Mouse (Mus musculus): ENCODE measurements around the gene Sorbs1. TPM values are rescaled to one million over a fixed set of nuclear protein-coding genes. Genes with fewer than 3 reads are reported as not detected.

The Sorbs1 gene
- total and polyA plus RNA-seq, 2 experiments from 2014 or later: 140 to 153 TPM

DNA sequence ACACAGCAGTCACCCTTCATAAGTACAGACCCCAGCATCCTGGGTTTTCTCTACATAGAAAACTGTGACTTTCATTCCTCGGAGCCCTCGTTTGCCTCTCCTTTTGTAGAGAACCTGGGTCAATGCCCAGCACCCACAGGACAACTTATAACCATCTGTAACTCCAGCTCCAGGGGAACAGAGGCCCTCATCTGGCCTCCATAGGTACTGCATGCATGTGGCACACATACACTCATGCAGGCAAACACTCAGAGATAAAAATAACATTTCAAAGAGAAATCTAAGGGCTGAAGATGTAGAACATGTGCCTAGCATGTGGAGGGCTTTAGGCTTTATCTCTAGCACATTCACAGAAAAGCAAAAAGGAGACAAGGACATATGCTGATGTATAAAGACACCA is 61.4 kb downstream of the Sorbs1 start:
- Histone ChIP-seq H3K27ac (ENCODE audit: low read depth) (no peak overlapping the region), H3K9me3 (replicated peaks; ENCODE audit: control insufficient read depth, low read length) (no peaks in the 10 kb centered on the region), H3K9ac (replicated peaks; ENCODE audit: low read depth, low read length) (no peak overlapping the region), H3K4me2 (ENCODE audit: low read depth, low read length) (no peak overlapping the region), H3K27me3 (ENCODE audit: control insufficient read depth, insufficient read depth, low read length) (no peaks in the 10 kb centered on the region), H3K4me1 (ENCODE audit: control insufficient read depth, insufficient read depth) (peaks cover 12% of the 10 kb centered on the region; the same call in 1 of the 2 replicates), H3K36me3 (replicated peaks; ENCODE audit: control insufficient read depth, insufficient read depth, low read length) (peaks cover 47% of the 10 kb centered on the region), H3K4me3 (ENCODE audit: low read depth, low read length) (no peak overlapping the region)
- WGBS: 97% methylated on average over 2 of the region's 2 CpGs
- TF ChIP-seq EP300 (IDR thresholded peaks at IDR 0.05; ENCODE audit: low read depth) (no peak), CTCF (IDR thresholded peaks at IDR 0.05; ENCODE audit: low read depth) (peak; percentile 24; the same call in 1 of the 2 replicates)
- ATAC-seq (ENCODE audit: insufficient read depth, low read depth): no peak
- no peak for DNase-seq (ENCODE audit: low spot score)

DNA sequence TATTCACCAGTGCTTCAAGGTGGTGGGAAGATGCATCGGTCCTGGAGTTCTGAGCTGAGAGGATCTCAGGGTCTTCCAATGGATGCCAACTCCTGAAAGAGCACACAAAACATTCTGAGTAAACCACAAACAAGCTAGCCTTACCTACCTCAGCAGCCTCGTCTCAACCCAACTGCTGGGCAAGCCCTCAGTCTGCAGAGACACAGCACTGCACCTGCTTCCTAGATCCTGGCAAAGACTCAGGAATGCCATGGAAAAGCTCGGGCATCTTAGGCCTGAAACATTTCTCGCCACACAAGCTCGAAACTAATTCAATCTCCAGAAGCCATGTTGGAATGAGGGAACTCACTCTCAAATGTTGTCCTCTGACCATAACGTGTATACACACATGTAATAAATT is 62.3 kb downstream of the Sorbs1 start:
- WGBS: 78% methylated on average over 6 of the region's 6 CpGs
- Histone ChIP-seq H3K4me3 (ENCODE audit: low read depth, low read length) (no peak overlapping the region), H3K9me3 (replicated peaks; ENCODE audit: control insufficient read depth, low read length) (no peaks in the 10 kb centered on the region), H3K4me1 (ENCODE audit: control insufficient read depth, insufficient read depth) (peaks cover 12% of the 10 kb centered on the region; the same call in 1 of the 2 replicates), H3K36me3 (replicated peaks; ENCODE audit: control insufficient read depth, insufficient read depth, low read length) (peaks cover 55% of the 10 kb centered on the region), H3K27me3 (ENCODE audit: control insufficient read depth, insufficient read depth, low read length) (no peaks in the 10 kb centered on the region), H3K9ac (replicated peaks; ENCODE audit: low read depth, low read length) (no peak overlapping the region), H3K4me2 (ENCODE audit: low read depth, low read length) (no peak overlapping the region), H3K27ac (ENCODE audit: low read depth) (peak overlapping the region; percentile 24; the same call in 1 of the 2 replicates)
- TF ChIP-seq EP300 (IDR thresholded peaks at IDR 0.05; ENCODE audit: low read depth): no peak
- no peak for TF ChIP-seq CTCF (IDR thresholded peaks at IDR 0.05; ENCODE audit: low read depth)
- ATAC-seq (ENCODE audit: insufficient read depth, low read depth): no peak
- DNase-seq (ENCODE audit: low spot score): no peak

DNA sequence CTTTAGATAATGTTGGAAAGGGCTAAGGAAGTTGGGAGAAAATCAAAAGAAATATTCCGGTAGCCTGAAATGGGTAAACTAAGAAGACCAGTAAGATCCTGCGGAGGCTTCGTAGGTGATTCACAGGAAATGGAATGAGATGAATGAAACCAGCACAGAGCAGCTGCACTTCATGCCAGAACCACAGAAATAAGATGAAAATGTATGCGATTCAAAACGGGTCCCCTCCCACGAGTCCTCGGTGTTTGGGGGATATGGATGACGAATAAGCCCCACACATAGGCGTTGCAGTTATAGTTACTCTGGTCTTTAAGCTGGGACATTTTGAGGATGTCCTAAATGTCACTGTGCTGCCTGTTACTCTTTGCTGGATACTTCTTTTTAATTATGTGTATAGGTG is 67.1 kb downstream of the Sorbs1 start:
- Histone ChIP-seq H3K36me3 (replicated peaks; ENCODE audit: control insufficient read depth, insufficient read depth, low read length) (peaks cover 59% of the 10 kb centered on the region), H3K27ac (ENCODE audit: low read depth) (no peak overlapping the region), H3K4me2 (ENCODE audit: low read depth, low read length) (no peak overlapping the region), H3K4me3 (ENCODE audit: low read depth, low read length) (no peak overlapping the region), H3K9me3 (replicated peaks; ENCODE audit: control insufficient read depth, low read length) (no peaks in the 10 kb centered on the region), H3K27me3 (ENCODE audit: control insufficient read depth, insufficient read depth, low read length) (no peaks in the 10 kb centered on the region), H3K4me1 (ENCODE audit: control insufficient read depth, insufficient read depth) (peaks cover 10% of the 10 kb centered on the region; the same call in 1 of the 2 replicates), H3K9ac (replicated peaks; ENCODE audit: low read depth, low read length) (no peak overlapping the region)
- DNase-seq (ENCODE audit: low spot score): no peak
- no peak for ATAC-seq (ENCODE audit: insufficient read depth, low read depth)
- TF ChIP-seq CTCF (IDR thresholded peaks at IDR 0.05; ENCODE audit: low read depth) (no peak), EP300 (IDR thresholded peaks at IDR 0.05; ENCODE audit: low read depth) (no peak)
- WGBS: 94% methylated on average over 9 of the region's 9 CpGs

DNA sequence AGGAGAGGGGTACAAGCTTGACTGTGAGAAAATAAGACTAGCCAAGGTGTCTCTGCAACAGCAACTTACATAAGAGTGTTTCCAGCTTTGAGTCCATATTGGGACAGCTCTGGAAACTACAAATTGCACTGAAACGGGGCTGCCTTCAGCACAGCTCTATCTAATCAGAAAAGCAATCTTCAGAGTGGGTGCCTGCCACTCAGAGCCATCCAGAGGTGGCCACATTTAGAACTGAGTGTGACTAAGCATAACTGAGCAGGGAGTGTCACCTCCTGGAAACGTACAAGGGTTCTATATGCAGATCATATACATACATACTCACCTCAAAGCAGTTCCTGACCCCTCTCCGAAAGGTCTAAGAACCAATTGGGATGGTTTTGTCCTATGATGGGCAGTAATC is 71.2 kb downstream of the Sorbs1 start:
- Histone ChIP-seq H3K27me3 (ENCODE audit: control insufficient read depth, insufficient read depth, low read length) (no peaks in the 10 kb centered on the region), H3K36me3 (replicated peaks; ENCODE audit: control insufficient read depth, insufficient read depth, low read length) (peaks cover 22% of the 10 kb centered on the region), H3K9ac (replicated peaks; ENCODE audit: low read depth, low read length) (no peak overlapping the region), H3K27ac (ENCODE audit: low read depth) (peak overlapping the region; percentile 3; the same call in 1 of the 2 replicates), H3K4me1 (ENCODE audit: control insufficient read depth, insufficient read depth) (peaks cover 45% of the 10 kb centered on the region), H3K4me3 (ENCODE audit: low read depth, low read length) (no peak overlapping the region), H3K9me3 (replicated peaks; ENCODE audit: control insufficient read depth, low read length) (no peaks in the 10 kb centered on the region), H3K4me2 (ENCODE audit: low read depth, low read length) (no peak overlapping the region)
- TF ChIP-seq CTCF (IDR thresholded peaks at IDR 0.05; ENCODE audit: low read depth) (no peak), EP300 (IDR thresholded peaks at IDR 0.05; ENCODE audit: low read depth) (no peak)
- no peak for DNase-seq (ENCODE audit: low spot score)
- 43% methylated on average over 3 of the region's 3 CpGs for WGBS
- no peak for ATAC-seq (ENCODE audit: insufficient read depth, low read depth)

DNA sequence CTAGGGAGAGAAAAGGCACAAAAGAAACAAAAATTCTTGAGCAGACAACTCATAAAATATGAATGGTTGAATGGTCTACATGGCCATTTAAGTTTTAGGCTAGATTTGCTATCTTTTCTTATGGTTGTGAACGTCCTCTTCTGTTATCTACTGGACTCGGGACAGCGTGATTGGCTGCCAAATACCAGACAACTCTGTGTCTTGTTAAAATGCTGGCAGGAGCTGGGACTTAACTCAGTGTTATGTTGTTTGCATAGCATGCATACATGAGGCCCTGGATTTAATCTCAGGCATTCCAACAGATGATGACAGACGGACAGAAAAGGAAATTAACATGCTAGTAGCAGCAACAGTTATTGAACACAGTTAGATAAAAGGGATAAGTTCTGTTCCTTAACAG is 72.6 kb downstream of the Sorbs1 start:
- WGBS: 20% methylated on average over 4 of the region's 4 CpGs
- TF ChIP-seq EP300 (IDR thresholded peaks at IDR 0.05; ENCODE audit: low read depth) (peak; percentile 85), CTCF (IDR thresholded peaks at IDR 0.05; ENCODE audit: low read depth) (no peak)

DNA sequence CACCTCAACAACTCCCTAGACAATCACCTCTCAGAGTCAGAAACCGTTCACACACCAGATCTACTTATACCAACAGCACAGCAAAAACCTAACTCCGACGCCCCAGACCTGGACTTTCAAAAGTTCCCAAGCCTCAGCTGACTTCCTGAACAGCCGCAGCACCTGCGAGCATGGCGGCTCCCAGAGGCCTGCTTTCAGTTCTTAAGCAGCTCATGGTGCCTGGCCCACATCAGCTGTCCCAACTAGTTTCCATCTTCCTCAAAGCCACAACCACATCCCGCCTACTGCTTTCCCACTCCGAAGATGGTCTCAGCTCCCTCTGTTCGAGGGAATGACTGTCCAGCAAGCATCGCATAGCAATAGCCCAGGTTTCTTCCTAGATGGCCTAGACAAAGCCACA is 74.7 kb downstream of the Sorbs1 start:
- H3K4me2 ChIP-seq (ENCODE audit: low read depth, low read length): no peak overlapping the region
- no peak overlapping the region for H3K4me3 ChIP-seq (ENCODE audit: low read depth, low read length)
- H3K27ac ChIP-seq (ENCODE audit: low read depth): peak overlapping the region; percentile 98
- no peaks in the 10 kb centered on the region for H3K9me3 ChIP-seq (replicated peaks; ENCODE audit: control insufficient read depth, low read length)
- TF ChIP-seq EP300 (IDR thresholded peaks at IDR 0.05; ENCODE audit: low read depth): no peak
- TF ChIP-seq CTCF (IDR thresholded peaks at IDR 0.05; ENCODE audit: low read depth): no peak
- no peak for ATAC-seq (ENCODE audit: insufficient read depth, low read depth)
- no peak for DNase-seq (ENCODE audit: low spot score)
- 91% methylated on average over 10 of the region's 10 CpGs for WGBS
- H3K36me3 ChIP-seq (replicated peaks; ENCODE audit: control insufficient read depth, insufficient read depth, low read length): peaks cover 8% of the 10 kb centered on the region; the same call in 1 of the 2 replicates
- no peak overlapping the region for H3K9ac ChIP-seq (replicated peaks; ENCODE audit: low read depth, low read length)
- peaks cover 79% of the 10 kb centered on the region for H3K4me1 ChIP-seq (ENCODE audit: control insufficient read depth, insufficient read depth)
- H3K27me3 ChIP-seq (ENCODE audit: control insufficient read depth, insufficient read depth, low read length): no peaks in the 10 kb centered on the region

More for the DNA sequence above, 72.6 kb downstream of the Sorbs1 start:
- Histone ChIP-seq H3K9me3 (replicated peaks; ENCODE audit: control insufficient read depth, low read length) (no peaks in the 10 kb centered on the region), H3K9ac (replicated peaks; ENCODE audit: low read depth, low read length) (no peak overlapping the region), H3K4me1 (ENCODE audit: control insufficient read depth, insufficient read depth) (peaks cover 59% of the 10 kb centered on the region), H3K27me3 (ENCODE audit: control insufficient read depth, insufficient read depth, low read length) (no peaks in the 10 kb centered on the region), H3K4me2 (ENCODE audit: low read depth, low read length) (no peak overlapping the region), H3K36me3 (replicated peaks; ENCODE audit: control insufficient read depth, insufficient read depth, low read length) (peaks cover 10% of the 10 kb centered on the region), H3K4me3 (ENCODE audit: low read depth, low read length) (no peak overlapping the region), H3K27ac (ENCODE audit: low read depth) (peak overlapping the region; percentile 71)
- peak; percentile 54 for DNase-seq (ENCODE audit: low spot score)
- ATAC-seq (ENCODE audit: insufficient read depth, low read depth): no peak
